Mouse (Mus musculus): ENCODE measurements around the gene Rhox3a2. TPM values are rescaled to one million over a fixed set of nuclear protein-coding genes. Genes with fewer than 3 reads are reported as not detected.

The Rhox3a2 gene
- not detected in 2 replicates for polyA plus RNA-seq (2012; ENCODE audit: low replicate concordance)

DNA sequence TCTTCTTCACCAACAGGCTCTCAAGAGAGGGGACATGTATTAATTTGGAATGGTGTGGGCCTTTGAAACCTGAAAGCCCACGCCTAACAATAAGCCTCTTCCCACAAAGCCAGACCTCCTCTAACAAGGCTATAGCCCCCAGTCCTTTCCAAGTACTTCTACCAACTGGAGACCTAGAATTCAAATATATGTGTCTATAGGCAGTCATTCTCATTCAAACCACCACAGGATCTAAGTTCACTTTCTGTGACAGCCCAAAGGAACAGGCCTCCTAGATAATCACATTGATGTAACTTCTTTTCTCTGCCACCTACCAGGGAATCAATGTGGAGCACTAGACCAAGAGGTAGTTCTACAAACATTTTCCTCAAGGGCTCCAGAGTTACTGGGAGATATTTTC lies at the start of gene Rhox3a2:
TSS of gene Rhox3a2 (plus strand) at position 301 of the 400 bp plus-strand sequence.

DNA sequence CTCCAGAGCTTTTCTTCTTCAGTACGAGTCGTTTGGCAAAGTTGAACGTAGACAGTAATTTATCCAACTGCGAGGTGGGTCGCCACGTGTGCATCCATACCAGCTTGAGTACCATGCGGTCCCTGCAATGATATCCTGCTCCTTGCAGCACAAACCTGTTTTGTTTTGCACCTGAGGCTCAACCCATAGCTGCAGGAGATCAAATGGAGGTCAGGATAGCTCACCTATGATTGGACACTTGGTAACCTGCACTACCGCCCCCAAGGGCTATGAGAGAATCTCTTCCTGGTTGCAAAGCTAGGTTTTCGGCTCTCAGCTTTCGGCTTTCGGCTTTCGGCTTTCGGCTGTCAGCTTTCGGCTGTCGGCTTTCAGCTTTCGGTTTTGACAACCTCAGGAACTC lies 10.7 kb downstream of the Rhox3a2 start, which contains the start of gene Rhox4a2:
TSS of gene Rhox4a2 (plus strand) at position 301 of the 400 bp plus-strand sequence.

DNA sequence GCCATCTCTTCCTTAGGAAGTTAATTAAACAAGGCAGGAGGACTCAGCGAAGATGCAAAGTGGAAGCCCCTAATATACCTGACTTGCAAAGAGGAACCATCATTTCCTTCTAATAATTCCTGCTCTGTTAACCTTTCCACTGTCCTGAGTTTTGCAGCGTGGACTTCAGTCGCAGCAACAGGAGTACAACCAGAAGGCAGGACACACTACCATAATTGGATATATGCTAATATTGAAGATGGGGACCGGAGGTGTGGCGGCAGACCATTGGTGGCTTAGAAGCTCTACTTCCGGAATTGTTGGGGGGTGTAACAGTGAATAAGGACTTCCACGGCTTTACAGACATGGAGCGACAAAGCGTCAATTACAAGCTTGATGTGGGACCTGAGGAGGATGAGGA lies 31.9 kb downstream of the Rhox3a2 start, which contains the start of gene Rhox2b:
TSS of gene Rhox2b (plus strand) at position 301 of the 400 bp plus-strand sequence.

DNA sequence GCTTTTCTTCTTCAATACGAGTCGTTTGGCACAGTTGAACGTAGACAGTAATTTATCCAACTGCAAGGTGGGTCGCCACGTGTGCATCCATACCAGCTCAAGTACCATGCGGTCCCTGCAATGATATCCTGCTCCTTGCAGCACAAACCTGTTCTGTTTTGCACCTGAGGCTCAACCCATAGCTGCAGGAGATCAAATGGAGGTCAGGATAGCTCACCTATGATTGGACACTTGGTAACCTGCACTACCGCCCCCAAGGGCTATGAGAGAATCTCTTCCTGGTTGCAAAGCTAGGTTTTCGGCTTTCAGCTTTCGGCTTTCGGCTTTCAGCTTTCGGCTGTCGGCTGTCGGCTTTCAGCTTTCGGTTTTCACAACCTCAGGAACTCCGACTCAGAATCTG lies 52.4 kb downstream of the Rhox3a2 start, which contains the start of gene Rhox4b:
TSS of gene Rhox4b (plus strand) at position 301 of the 400 bp plus-strand sequence.

Other genes starting within 250 kb of the Rhox3a2 start
- not detected in 2 replicates for gene Akap14, start 211.2 kb upstream of the Rhox3a2 start, polyA plus RNA-seq (2012; ENCODE audit: low replicate concordance)
- gene Ndufa1, start 188.9 kb upstream of the Rhox3a2 start, polyA plus RNA-seq (2012; ENCODE audit: low replicate concordance), result 13.7 and 245 TPM in 2 replicates
- 3.3 and 3.9 TPM in 2 replicates for gene Rnf113a1, start 188.8 kb upstream of the Rhox3a2 start, polyA plus RNA-seq (2012; ENCODE audit: low replicate concordance)
- gene Gm9, start 169.0 kb upstream of the Rhox3a2 start, polyA plus RNA-seq (2012; ENCODE audit: low replicate concordance), result not detected in 2 replicates
- gene Rhox1, start 157.8 kb upstream of the Rhox3a2 start, polyA plus RNA-seq (2012; ENCODE audit: low replicate concordance), result not detected in 2 replicates
- gene Rhox2a, start 135.1 kb upstream of the Rhox3a2 start, polyA plus RNA-seq (2012; ENCODE audit: low replicate concordance), result not detected in 2 replicates
- not detected in 2 replicates for gene Rhox3a, start 130.1 kb upstream of the Rhox3a2 start, polyA plus RNA-seq (2012; ENCODE audit: low replicate concordance)
- not detected in 2 replicates for gene Rhox4a, start 114.7 kb upstream of the Rhox3a2 start, polyA plus RNA-seq (2012; ENCODE audit: low replicate concordance)
- not detected in 2 replicates for gene Rhox4a2, start 10.8 kb downstream of the Rhox3a2 start, polyA plus RNA-seq (2012; ENCODE audit: low replicate concordance)
- not detected in 2 replicates for gene Rhox2b, start 32.0 kb downstream of the Rhox3a2 start, polyA plus RNA-seq (2012; ENCODE audit: low replicate concordance)
- gene Rhox4b, start 52.5 kb downstream of the Rhox3a2 start, polyA plus RNA-seq (2012; ENCODE audit: low replicate concordance), result not detected in 2 replicates
- not detected in 2 replicates for gene Rhox2c, start 73.7 kb downstream of the Rhox3a2 start, polyA plus RNA-seq (2012; ENCODE audit: low replicate concordance)
- not detected in 2 replicates for gene Rhox3c, start 78.6 kb downstream of the Rhox3a2 start, polyA plus RNA-seq (2012; ENCODE audit: low replicate concordance)
- gene Rhox4c, start 100.3 kb downstream of the Rhox3a2 start, polyA plus RNA-seq (2012; ENCODE audit: low replicate concordance), result not detected in 2 replicates
- gene Rhox2d, start 113.4 kb downstream of the Rhox3a2 start, polyA plus RNA-seq (2012; ENCODE audit: low replicate concordance), result not detected in 2 replicates
- not detected in 2 replicates for gene Rhox4d, start 134.3 kb downstream of the Rhox3a2 start, polyA plus RNA-seq (2012; ENCODE audit: low replicate concordance)
- not detected in 2 replicates for gene Rhox2e, start 150.4 kb downstream of the Rhox3a2 start, polyA plus RNA-seq (2012; ENCODE audit: low replicate concordance)
- not detected in 2 replicates for gene Rhox3e, start 162.0 kb downstream of the Rhox3a2 start, polyA plus RNA-seq (2012; ENCODE audit: low replicate concordance)
- gene Rhox4e, start 177.4 kb downstream of the Rhox3a2 start, polyA plus RNA-seq (2012; ENCODE audit: low replicate concordance), result not detected in 2 replicates
- not detected in 2 replicates for gene Rhox2f, start 191.4 kb downstream of the Rhox3a2 start, polyA plus RNA-seq (2012; ENCODE audit: low replicate concordance)
- not detected in 2 replicates for gene Rhox3f, start 201.0 kb downstream of the Rhox3a2 start, polyA plus RNA-seq (2012; ENCODE audit: low replicate concordance)
- not detected in 2 replicates for gene Rhox4f, start 227.7 kb downstream of the Rhox3a2 start, polyA plus RNA-seq (2012; ENCODE audit: low replicate concordance)
- not detected in 2 replicates for gene Rhox3g, start 248.6 kb downstream of the Rhox3a2 start, polyA plus RNA-seq (2012; ENCODE audit: low replicate concordance)

Data from hematopoietic multipotent progenitor cell, adult 10-12 weeks (in vitro differentiated cells).